Mouse (Mus musculus) cerebellum, postnatal 4 days (tissue): ENCODE results near the gene Ptcd2.

ENCODE experiments used
- DNase-seq, 2 experiments: peaks; one replicate each; pipeline ENCODE4 v3.0.0; 2022; ENCODE audit warnings: low spot score in 2 of 2, mixed read lengths in 1 of 2

Ptcd2 gene

GRCm38 (mm10) chr13:99344599-99345575 lies at the start of gene Ptcd2, which contains the start of gene Mrps27:
Ptcd2 (minus strand) TSS chr13:99344705.
Mrps27 (plus strand) TSS chr13:99344786.
- DNase-seq: peak; percentile 95 to 98

GRCm38 (mm10) chr13:99393128-99393527 lies 48.6 kb upstream of the Ptcd2 start:
- DNase-seq: no peak

- no peak for DNase-seq
Observed at GRCm38 (mm10) chr13:99391417-99391816, 46.9 kb upstream of the Ptcd2 start.

GRCm38 (mm10) chr13:99387901-99388811 lies 43.7 kb upstream of the Ptcd2 start:
- no peak for DNase-seq

- no peak for DNase-seq
Observed at GRCm38 (mm10) chr13:99386341-99386740, 41.8 kb upstream of the Ptcd2 start.

- no peak for DNase-seq
Observed at GRCm38 (mm10) chr13:99385911-99386310, 41.4 kb upstream of the Ptcd2 start.

GRCm38 (mm10) chr13:99384555-99385203 lies 40.2 kb upstream of the Ptcd2 start:
- DNase-seq: no peak

GRCm38 (mm10) chr13:99382373-99382772 lies 37.9 kb upstream of the Ptcd2 start:
- DNase-seq: no peak

GRCm38 (mm10) chr13:99378223-99378622 lies 33.7 kb upstream of the Ptcd2 start:
- no peak for DNase-seq

- DNase-seq: no peak
Observed at GRCm38 (mm10) chr13:99377055-99377454, 32.5 kb upstream of the Ptcd2 start.

GRCm38 (mm10) chr13:99375550-99375949 lies 31.0 kb upstream of the Ptcd2 start:
- DNase-seq: peak; percentile 67 to 85

- DNase-seq: no peak
Observed at GRCm38 (mm10) chr13:99374191-99374590, 29.7 kb upstream of the Ptcd2 start.

- DNase-seq: no peak
Observed at GRCm38 (mm10) chr13:99373684-99374083, 29.2 kb upstream of the Ptcd2 start.

- DNase-seq: no peak
Observed at GRCm38 (mm10) chr13:99371285-99371684, 26.8 kb upstream of the Ptcd2 start.

- DNase-seq: peak in 1 of 2 experiments; percentile 43
Observed at GRCm38 (mm10) chr13:99369103-99369502, 24.6 kb upstream of the Ptcd2 start.

GRCm38 (mm10) chr13:99367554-99368174 lies 23.2 kb upstream of the Ptcd2 start:
- DNase-seq: no peak

GRCm38 (mm10) chr13:99366422-99367175 lies 22.1 kb upstream of the Ptcd2 start:
- DNase-seq: no peak

GRCm38 (mm10) chr13:99363866-99364265 lies 19.4 kb upstream of the Ptcd2 start:
- DNase-seq: no peak

- DNase-seq: peak in 1 of 2 experiments; percentile 70
Observed at GRCm38 (mm10) chr13:99358921-99359320, 14.4 kb upstream of the Ptcd2 start.
